Mouse (Mus musculus) left cerebral cortex, postnatal 36 days (tissue): ENCODE measurements at regions not wholly inside any gene's neighbourhood (a gene's known extent, or its start where the extent isn't known, plus 50 kb on each side); places are given as distances from the start of the nearest gene placed in this dataset.

Source experiments
- DNase-seq, 2 experiments: peaks; one replicate each; pipeline ENCODE4 v3.0.0; 2021 to 2022; ENCODE audit warnings: low spot score in 2 of 2, mixed read lengths in 1 of 2
- intact Hi-C: fragments of 180-260 bp; cut with DNase I; formaldehyde crosslinking; loops from one replicate; pipeline ENCODE4 v1.15.1; 2025

DNA sequence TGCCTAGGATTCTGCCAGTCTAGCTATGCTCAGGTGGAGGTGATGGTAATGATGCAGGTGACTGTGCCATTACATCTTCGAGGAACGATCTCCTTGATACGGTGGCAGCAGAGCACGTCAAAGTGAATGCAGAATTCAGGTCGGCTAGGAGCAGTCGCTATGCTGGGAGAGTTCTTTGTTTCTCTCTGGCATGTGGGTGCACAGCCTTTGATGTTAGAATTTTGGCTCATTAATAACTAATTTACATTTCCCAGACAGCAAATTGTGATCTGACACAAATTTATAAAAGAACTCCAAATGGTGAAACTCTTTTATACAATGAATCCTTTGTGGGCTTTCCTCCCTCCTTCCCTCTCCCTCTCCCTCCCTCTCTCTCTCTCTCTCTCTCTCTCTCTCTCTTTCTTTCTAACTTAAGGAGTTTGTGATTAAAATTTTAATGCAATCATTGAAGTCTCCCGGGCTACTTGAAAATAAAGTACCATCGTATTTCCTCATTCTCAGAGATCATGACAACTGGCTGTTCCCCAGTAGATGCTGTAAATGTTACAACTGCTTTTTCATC, 307.2 kb downstream of the Foxo1 start:
- intact Hi-C loops: no loop called here
- DNase-seq: no peak

GRCm38 (mm10) chr3:52574341-52574740, 306.2 kb downstream of the Foxo1 start:
- intact Hi-C loops: no loop called here
- DNase-seq: no peak

- peak; percentile 68 to 78 for DNase-seq
- intact Hi-C loops: no loop called here
These were observed 305.7 kb downstream of the Foxo1 start for GRCm38 (mm10) chr3:52573806-52574205.

GRCm38 (mm10) chr3:52572514-52573485, 304.7 kb downstream of the Foxo1 start:
- intact Hi-C loops: no loop called here
- no peak for DNase-seq

- no peak for DNase-seq
- intact Hi-C loops: no loop called here
These were observed 299.7 kb downstream of the Foxo1 start for GRCm38 (mm10) chr3:52567606-52568372.

- intact Hi-C loops: no loop called here
- no peak for DNase-seq
These were observed 295.5 kb downstream of the Foxo1 start for GRCm38 (mm10) chr3:52563595-52563994.

DNA sequence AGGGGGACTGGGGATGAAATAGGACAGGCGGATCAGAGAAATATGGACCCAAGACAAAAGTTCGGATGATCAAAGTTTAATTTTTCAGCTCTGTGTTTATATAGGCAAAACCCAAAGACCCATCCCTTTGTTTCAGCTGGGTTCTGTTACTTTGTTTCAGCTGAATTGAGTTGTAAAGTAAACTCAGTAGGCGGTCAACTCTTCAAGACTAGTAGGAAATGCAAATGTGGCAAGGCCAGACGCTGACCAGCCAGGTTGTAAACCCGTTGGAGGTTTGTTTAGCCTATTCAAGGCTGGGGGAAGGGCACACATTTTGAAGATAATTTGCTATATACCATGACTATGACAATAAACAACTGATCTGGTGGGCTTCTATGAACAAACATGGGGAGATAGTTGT, 294.7 kb downstream of the Foxo1 start:
- no peak for DNase-seq

DNA sequence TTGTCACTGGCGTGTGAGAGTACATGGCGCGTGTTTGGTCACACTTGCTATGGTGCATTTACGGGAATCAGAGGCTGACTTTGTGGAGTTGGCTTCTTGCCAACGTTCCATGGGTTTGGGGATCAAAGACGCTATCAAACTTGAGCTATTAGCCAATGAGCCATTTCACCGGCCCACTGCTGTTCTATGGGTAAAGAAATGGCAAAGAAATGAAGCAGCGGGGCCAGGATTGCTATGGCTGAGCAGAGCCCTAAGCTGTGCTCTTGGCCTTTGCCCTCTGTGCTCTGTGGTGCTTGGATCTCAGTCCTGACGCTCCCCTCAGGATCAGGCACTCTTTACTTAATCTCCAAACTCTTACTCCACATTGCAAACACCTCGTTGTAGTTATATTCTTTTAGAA, 291.3 kb downstream of the Foxo1 start:
- no peak for DNase-seq
- intact Hi-C loops: no loop called here

More for the DNA sequence above, 294.7 kb downstream of the Foxo1 start:
- intact Hi-C loops: no loop called here

DNA sequence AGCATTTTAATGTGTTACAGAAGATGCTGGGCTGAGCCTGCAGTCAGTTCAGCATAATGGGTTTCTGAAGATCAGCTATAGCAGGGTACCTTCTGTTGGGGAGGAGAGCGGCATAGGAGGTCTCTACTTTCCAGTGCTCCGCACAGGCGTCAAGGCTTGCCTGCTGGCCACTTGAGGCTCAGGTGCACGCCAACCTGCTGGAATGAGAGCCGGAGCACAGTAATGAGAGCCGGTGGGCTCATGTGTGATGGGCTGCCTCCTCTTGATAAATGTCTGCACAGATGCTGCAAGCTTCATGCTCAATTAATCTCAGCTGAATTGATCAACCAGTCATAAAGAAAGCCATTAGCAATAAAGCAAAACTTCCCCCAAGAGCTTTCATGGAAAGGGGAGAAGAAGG, 290.6 kb downstream of the Foxo1 start:
- no peak for DNase-seq
- intact Hi-C loops: no loop called here

- no peak for DNase-seq
- intact Hi-C loops: no loop called here
These were observed 289.2 kb downstream of the Foxo1 start for GRCm38 (mm10) chr3:52557296-52557695.

DNA sequence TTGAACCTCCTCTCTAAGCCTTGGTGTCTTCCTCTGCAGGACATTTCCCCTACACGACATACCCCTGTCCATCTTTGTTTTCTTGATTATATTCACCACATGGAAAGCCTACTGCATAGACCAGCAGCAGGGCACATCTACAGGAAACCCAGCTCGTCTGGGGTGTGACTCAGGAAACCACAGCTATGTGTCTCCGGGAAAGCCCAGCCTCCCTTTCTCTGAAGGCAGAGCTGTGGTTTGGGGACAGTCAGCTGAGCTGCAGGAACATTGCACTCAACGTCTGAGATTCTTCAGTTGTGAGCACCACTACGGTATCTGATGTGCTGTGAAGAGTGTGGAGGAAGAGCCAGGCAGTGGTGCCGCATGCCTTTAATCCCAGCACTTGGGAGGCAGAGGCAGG, 286.9 kb downstream of the Foxo1 start:
- no peak for DNase-seq
- intact Hi-C loops: no loop called here

- DNase-seq: no peak
- intact Hi-C loops: no loop called here
These were observed 286.4 kb downstream of the Foxo1 start for GRCm38 (mm10) chr3:52554490-52554889.

DNA sequence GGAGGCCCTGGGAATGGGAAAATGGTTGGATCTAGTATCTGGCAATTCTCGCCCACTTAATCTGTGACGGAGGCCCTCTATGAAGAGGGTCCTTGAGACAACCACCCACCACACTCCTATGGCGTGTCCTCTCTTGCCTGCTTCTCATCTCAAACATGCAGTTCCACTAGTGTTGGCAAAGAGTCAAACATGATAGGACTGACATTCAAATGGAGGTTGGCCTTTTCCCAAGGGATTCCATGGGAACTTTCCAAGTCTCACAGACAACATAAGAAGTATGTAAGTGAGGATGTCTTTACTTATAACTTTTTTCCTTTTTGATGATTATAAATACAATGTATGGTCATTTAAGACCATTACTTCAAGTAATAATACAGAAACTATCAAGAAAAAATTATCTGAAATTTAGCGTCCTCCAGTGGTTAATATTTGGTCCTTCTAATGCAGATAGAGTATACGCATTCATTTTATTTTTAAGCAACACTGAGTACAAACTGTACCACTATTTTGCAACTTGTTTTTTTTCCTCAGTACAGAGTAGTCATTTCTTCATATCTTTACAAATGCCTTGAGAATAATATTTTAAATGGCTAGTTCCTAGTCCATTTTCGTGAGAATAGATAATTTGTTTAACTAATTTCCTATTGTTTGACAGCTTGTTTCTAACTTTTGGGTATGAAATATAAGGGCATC, 280.2 kb downstream of the Foxo1 start:
- intact Hi-C loops: no loop called here

DNA sequence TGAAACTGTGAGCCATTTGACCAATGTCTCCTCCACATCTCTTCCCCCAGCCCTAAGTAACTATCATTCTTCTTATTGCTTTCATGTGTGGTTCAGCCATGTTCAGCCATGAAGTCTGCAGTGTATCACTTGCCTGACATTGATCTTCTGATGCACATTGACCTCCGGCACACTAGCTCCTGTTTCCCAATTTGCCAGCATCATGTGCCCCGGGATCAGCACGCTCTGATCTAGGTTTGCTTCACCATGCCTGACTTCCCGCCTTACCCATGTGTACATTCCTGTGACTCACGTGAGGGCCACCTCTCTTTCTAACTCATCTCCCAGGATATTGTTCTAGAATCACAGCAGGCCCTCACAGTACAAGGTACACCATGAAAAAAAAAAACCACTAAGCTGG, 277.9 kb downstream of the Foxo1 start:
- intact Hi-C loops: no loop called here
- no peak for DNase-seq

More for the DNA sequence above, 280.2 kb downstream of the Foxo1 start:
- no peak for DNase-seq

DNA sequence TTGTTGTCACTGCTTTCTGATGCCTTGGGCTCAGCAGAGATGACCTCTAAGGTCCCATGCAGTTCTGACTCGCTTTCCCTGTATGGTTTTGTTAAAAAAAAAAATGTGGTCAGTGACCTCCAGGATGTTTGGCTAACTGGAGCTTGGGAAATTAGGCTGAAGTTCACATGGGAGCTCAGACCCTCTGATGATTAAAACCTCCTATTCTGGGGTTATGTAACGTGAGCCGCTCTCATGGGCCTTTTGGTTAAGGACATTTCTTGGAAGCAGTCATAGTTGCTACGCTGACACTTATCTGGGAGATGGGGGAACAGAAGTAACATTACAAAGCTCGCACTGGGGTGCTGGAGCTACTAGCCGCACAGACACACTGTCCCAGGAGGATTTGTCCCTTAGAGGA, 274.9 kb downstream of the Foxo1 start:
- intact Hi-C loops: no loop called here
- no peak for DNase-seq

GRCm38 (mm10) chr3:52540862-52541380, 272.8 kb downstream of the Foxo1 start:
- intact Hi-C loops: no loop called here
- no peak for DNase-seq

GRCm38 (mm10) chr3:52539813-52540378, 271.8 kb downstream of the Foxo1 start:
- intact Hi-C loops: no loop called here
- DNase-seq: no peak

GRCm38 (mm10) chr3:52538306-52538705, 270.2 kb downstream of the Foxo1 start:
- DNase-seq: no peak
- intact Hi-C loops: no loop called here

- intact Hi-C loops: no loop called here
- no peak for DNase-seq
These were observed 269.3 kb downstream of the Foxo1 start for GRCm38 (mm10) chr3:52537362-52537911.
